Mouse (Mus musculus): ENCODE measurements around the gene B3gnt3.
"Not testable (repeated sequence)": the region's sequence is repeated elsewhere in the genome, so short reads cannot be mapped to it uniquely, and the experiment has no call there.

The B3gnt3 gene

GRCm38 (mm10) chr8:71701414-71702086, at the start of gene B3gnt3:
B3gnt3 (minus strand) TSS chr8:71701789.
- in situ Hi-C loops (cut with MboI, MseI), result no loop called here

- in situ Hi-C loops (cut with MboI, MseI), result loop anchor here (10.0 kb wide), 1 partner anchor 85 kb away; no protein-coding TSS in a partner anchor
These were observed 47.9 kb upstream of the B3gnt3 start for GRCm38 (mm10) chr8:71749321-71750075.

- in situ Hi-C loops (cut with MboI, MseI), result not testable (repeated sequence)
These were observed 45.5 kb upstream of the B3gnt3 start for GRCm38 (mm10) chr8:71747082-71747481.

GRCm38 (mm10) chr8:71745322-71745721, 43.7 kb upstream of the B3gnt3 start:
- in situ Hi-C loops (cut with MboI, MseI), result no loop called here

- in situ Hi-C loops (cut with MboI, MseI), result no loop called here
These were observed 41.2 kb upstream of the B3gnt3 start for GRCm38 (mm10) chr8:71742783-71743182.

GRCm38 (mm10) chr8:71741687-71742114, 40.1 kb upstream of the B3gnt3 start:
- in situ Hi-C loops (cut with MboI, MseI), result no loop called here

GRCm38 (mm10) chr8:71741226-71741625, 39.6 kb upstream of the B3gnt3 start:
- in situ Hi-C loops (cut with MboI, MseI), result no loop called here

- in situ Hi-C loops (cut with MboI, MseI), result loop anchor here (5.0 kb wide), 1 partner anchor 456 kb away; no protein-coding TSS in a partner anchor
These were observed 36.7 kb upstream of the B3gnt3 start for GRCm38 (mm10) chr8:71738316-71738715.

- in situ Hi-C loops (cut with MboI, MseI), result no loop called here
These were observed 30.2 kb upstream of the B3gnt3 start for GRCm38 (mm10) chr8:71731652-71732230.

- in situ Hi-C loops (cut with MboI, MseI), result no loop called here
These were observed 27.4 kb upstream of the B3gnt3 start for GRCm38 (mm10) chr8:71728826-71729620.

GRCm38 (mm10) chr8:71728240-71728785, 26.7 kb upstream of the B3gnt3 start:
- in situ Hi-C loops (cut with MboI, MseI), result no loop called here

- in situ Hi-C loops (cut with MboI, MseI), result no loop called here
These were observed 23.7 kb upstream of the B3gnt3 start, which contains the start of gene Fcho1 for GRCm38 (mm10) chr8:71725122-71725924. Fcho1 (minus strand) TSS chr8:71725716.

- in situ Hi-C loops (cut with MboI, MseI), result no loop called here
These were observed 22.8 kb upstream of the B3gnt3 start for GRCm38 (mm10) chr8:71724389-71724788.

- in situ Hi-C loops (cut with MboI, MseI), result no loop called here
These were observed 21.5 kb upstream of the B3gnt3 start for GRCm38 (mm10) chr8:71723047-71723551.

- in situ Hi-C loops (cut with MboI, MseI), result loop anchor here (5.0 kb wide), 1 partner anchor 103 kb away; no protein-coding TSS in a partner anchor
These were observed 18.4 kb upstream of the B3gnt3 start for GRCm38 (mm10) chr8:71719928-71720457.

- in situ Hi-C loops (cut with MboI, MseI), result loop anchor here (5.0 kb wide), 1 partner anchor 102 kb away; no protein-coding TSS in a partner anchor
These were observed 17.6 kb upstream of the B3gnt3 start for GRCm38 (mm10) chr8:71719218-71719617.

- in situ Hi-C loops (cut with MboI, MseI), result loop anchor here (5.0 kb wide), 1 partner anchor 101 kb away; no protein-coding TSS in a partner anchor
These were observed 16.7 kb upstream of the B3gnt3 start for GRCm38 (mm10) chr8:71718252-71718651.

- in situ Hi-C loops (cut with MboI, MseI), result loop anchor here (5.0 kb wide), 1 partner anchor 100 kb away; no protein-coding TSS in a partner anchor
These were observed 15.5 kb upstream of the B3gnt3 start for GRCm38 (mm10) chr8:71717096-71717495.

GRCm38 (mm10) chr8:71716561-71717053, 15.0 kb upstream of the B3gnt3 start:
- in situ Hi-C loops (cut with MboI, MseI), result loop anchor here (5.0 kb wide), 1 partner anchor 99 kb away; no protein-coding TSS in a partner anchor

Data from T-helper 2 cell (primary cell).